Mouse (Mus musculus) heart, adult 2 months (tissue): ENCODE data around the gene Lrp5.

ENCODE experiments used
- CTCF ChIP-seq: fragments of 200-600 bp; IDR thresholded peaks from 2 replicates; pipeline ENCODE4 v1.8.1; 2022; ENCODE audit warnings: antibody characterized with exemption, mild to moderate bottlenecking, moderate library complexity
- EP300 ChIP-seq: fragments of 200-500 bp; IDR thresholded peaks from 2 replicates; pipeline ENCODE4 v1.6.1; 2011; ENCODE audit warnings: low read depth, low read length, control low read depth; ENCODE audit not compliant: insufficient read depth
- POLR2A ChIP-seq: fragments of 200-500 bp; IDR thresholded peaks from 2 replicates; pipeline ENCODE4 v1.6.1; 2011; ENCODE audit warnings: mild to moderate bottlenecking, low read depth, low read length, control low read depth; ENCODE audit not compliant: insufficient read depth

DNA sequence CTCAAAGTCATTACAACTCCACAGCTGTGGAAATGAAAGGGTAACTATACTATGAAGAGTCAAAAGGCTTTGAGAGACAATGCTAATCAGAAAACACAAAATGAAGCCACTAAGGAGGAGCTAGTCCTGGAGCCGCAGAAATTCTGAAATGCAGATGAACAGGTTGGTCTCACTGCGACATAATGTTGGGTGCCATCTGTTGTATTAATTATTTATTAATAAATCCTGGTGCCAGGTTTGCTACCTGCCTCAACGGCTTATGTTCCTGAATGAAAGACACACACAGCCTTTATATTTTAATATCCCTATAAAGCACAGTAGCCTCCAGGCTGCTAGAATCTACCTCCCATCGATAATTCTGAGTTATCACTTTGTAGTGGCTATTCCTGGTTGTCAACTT is 143.8 kb downstream of the Lrp5 start:
- TF ChIP-seq POLR2A (no peak), CTCF (no peak), EP300 (no peak)
